In the genomic region with DNA sequence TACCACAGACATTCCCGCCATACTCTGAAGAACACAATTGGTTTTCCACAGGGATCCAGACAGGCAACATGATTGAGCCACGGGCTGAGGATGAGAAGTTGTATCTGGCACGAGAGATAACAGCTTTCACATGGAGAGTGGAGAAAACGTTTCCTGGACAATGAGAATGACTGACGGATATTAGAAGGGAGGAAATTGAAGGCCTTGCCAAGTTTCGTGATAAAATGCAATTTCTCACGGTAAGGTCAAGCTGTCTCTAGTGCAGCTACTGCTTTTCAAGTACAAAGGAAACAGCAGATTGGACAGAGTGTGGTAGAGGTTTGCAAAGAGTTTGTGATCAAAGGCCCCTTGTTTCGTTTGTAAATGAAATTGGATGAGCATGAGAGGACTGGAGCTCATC, we compare ENCODE assay signal across 16 mouse cellular contexts.
DNase-seq lines count a peak whose midpoint lies in the region; ATAC-seq and TF ChIP-seq lines count a peak whose summit lies in the region.
"Had no signal": no experiment of that assay in that cellular context is flagged by ENCODE, and none has a peak within 500 bp of the region (broad histone marks: within the 10 kb centered on the region; RNA-seq: fewer than 3 reads in every experiment).

No protein-coding gene starts in this region.

- H3K36me3 ChIP-seq in forebrain, postnatal 0 days (ENCODE audit: insufficient read depth), result no peaks in the 10 kb centered on the region
- no peaks in the 10 kb centered on the region for H3K36me3 ChIP-seq in forebrain, embryonic 15.5 days
- H3K36me3 ChIP-seq in intestine, embryonic 14.5 days (ENCODE audit: control insufficient read depth, insufficient read depth, low read length), result no peaks in the 10 kb centered on the region
- H3K36me3 ChIP-seq in intestine, embryonic 16.5 days (ENCODE audit: control insufficient read depth, insufficient read depth, low read length), result no peaks in the 10 kb centered on the region
- no peaks in the 10 kb centered on the region for H3K36me3 ChIP-seq in midbrain, postnatal 0 days (ENCODE audit: insufficient read depth, low read length)
- H3K36me3 ChIP-seq: heart, embryonic 10.5 days; limb, embryonic 12.5 days; liver, embryonic 15.5 days had no signal

- TF ChIP-seq CTCF in forebrain, postnatal 0 days (IDR thresholded peaks at IDR 0.05; ENCODE audit: low read depth), result no peak
- TF ChIP-seq CTCF in midbrain, postnatal 0 days (IDR thresholded peaks at IDR 0.05), result no peak

- H3K27me3 ChIP-seq in forebrain, postnatal 0 days (ENCODE audit: insufficient read depth, low read length), result no peaks in the 10 kb centered on the region
- H3K27me3 ChIP-seq in forebrain, embryonic 15.5 days, result no peaks in the 10 kb centered on the region
- no peaks in the 10 kb centered on the region for H3K27me3 ChIP-seq in intestine, embryonic 14.5 days (replicated peaks; ENCODE audit: control insufficient read depth, insufficient read depth, low read length)
- no peaks in the 10 kb centered on the region for H3K27me3 ChIP-seq in intestine, embryonic 16.5 days (replicated peaks; ENCODE audit: control insufficient read depth, insufficient read depth, low read length)
- H3K27me3 ChIP-seq in midbrain, postnatal 0 days (ENCODE audit: insufficient read depth, low read length), result no peaks in the 10 kb centered on the region
- H3K27me3 ChIP-seq: limb, embryonic 12.5 days; liver, embryonic 15.5 days had no signal

- no peak overlapping the region for H3K9ac ChIP-seq in forebrain, postnatal 0 days
- H3K9ac ChIP-seq in forebrain, embryonic 15.5 days (replicated peaks), result no peak overlapping the region
- H3K9ac ChIP-seq in intestine, embryonic 14.5 days (ENCODE audit: low read length), result no peak overlapping the region
- no peak overlapping the region for H3K9ac ChIP-seq in intestine, embryonic 16.5 days (ENCODE audit: low read depth, low read length)
- H3K9ac ChIP-seq in midbrain, postnatal 0 days (replicated peaks; ENCODE audit: low read length, poor library complexity, severe bottlenecking), result no peak overlapping the region
- H3K9ac ChIP-seq: limb, embryonic 12.5 days; liver, embryonic 15.5 days had no signal

- no peak overlapping the region for H3K27ac ChIP-seq in forebrain, postnatal 0 days (ENCODE audit: low read depth, low read length)
- no peak overlapping the region for H3K27ac ChIP-seq in forebrain, embryonic 15.5 days (replicated peaks)
- no peak overlapping the region for H3K27ac ChIP-seq in intestine, embryonic 14.5 days (ENCODE audit: low read depth)
- H3K27ac ChIP-seq in intestine, embryonic 16.5 days (ENCODE audit: low read length), result no peak overlapping the region
- H3K27ac ChIP-seq in midbrain, postnatal 0 days (ENCODE audit: low read depth, low read length), result no peak overlapping the region
- H3K27ac ChIP-seq: heart, embryonic 10.5 days; limb, embryonic 12.5 days; liver, embryonic 15.5 days had no signal

- H3K4me3 ChIP-seq in forebrain, postnatal 0 days (ENCODE audit: low read depth, low read length), result no peak overlapping the region
- H3K4me3 ChIP-seq in forebrain, embryonic 15.5 days, result no peak overlapping the region
- no peak overlapping the region for H3K4me3 ChIP-seq in intestine, embryonic 14.5 days (ENCODE audit: low read depth, low read length)
- H3K4me3 ChIP-seq in intestine, embryonic 16.5 days (ENCODE audit: low read length), result no peak overlapping the region
- H3K4me3 ChIP-seq in midbrain, postnatal 0 days (ENCODE audit: low read depth, low read length), result no peak overlapping the region
- H3K4me3 ChIP-seq: heart, embryonic 10.5 days; limb, embryonic 12.5 days; liver, embryonic 15.5 days had no signal

- ATAC-seq in forebrain, postnatal 0 days, result peak; percentile 23; the same call in 1 of the 2 replicates
- no peak for ATAC-seq in forebrain, embryonic 15.5 days (replicated peaks)
- no peak for ATAC-seq in intestine, embryonic 14.5 days (replicated peaks; ENCODE audit: low FRiP score, low TSS enrichment, low read depth)
- no peak for ATAC-seq in intestine, embryonic 16.5 days
- no peak for ATAC-seq in midbrain, postnatal 0 days (ENCODE audit: low FRiP score)
- ATAC-seq: forebrain, embryonic 16.5 days had no signal

- no peak overlapping the region for H3K4me2 ChIP-seq in forebrain, postnatal 0 days (ENCODE audit: low read depth)
- no peak overlapping the region for H3K4me2 ChIP-seq in forebrain, embryonic 15.5 days (replicated peaks)
- H3K4me2 ChIP-seq in intestine, embryonic 14.5 days (ENCODE audit: low read length), result no peak overlapping the region
- no peak overlapping the region for H3K4me2 ChIP-seq in intestine, embryonic 16.5 days (ENCODE audit: low read depth, low read length)
- no peak overlapping the region for H3K4me2 ChIP-seq in midbrain, postnatal 0 days (ENCODE audit: low read depth, low read length, poor library complexity, severe bottlenecking)
- H3K4me2 ChIP-seq: limb, embryonic 12.5 days; liver, embryonic 15.5 days had no signal

- no peak for DNase-seq in forebrain, postnatal 0 days
- DNase-seq in intestine, embryonic 14.5 days (ENCODE audit: low spot score), result peak; percentile 46
- peak; percentile 6 for DNase-seq in ovary, adult 18-20 months (ENCODE audit: low spot score)
- DNase-seq in ovary, postnatal 36 days (ENCODE audit: low spot score), result no peak
- DNase-seq in midbrain, postnatal 0 days (ENCODE audit: low spot score), result peak; percentile 62
- no peak for DNase-seq in liver
- DNase-seq: cerebellum, postnatal 10 days; embryo, embryonic 11 days; gastrocnemius, postnatal 10 days; right cerebral cortex, postnatal 14 days had no signal

- H3K4me1 ChIP-seq in forebrain, postnatal 0 days (ENCODE audit: insufficient read depth), result no peaks in the 10 kb centered on the region
- H3K4me1 ChIP-seq in forebrain, embryonic 15.5 days, result no peaks in the 10 kb centered on the region
- H3K4me1 ChIP-seq in intestine, embryonic 14.5 days (replicated peaks; ENCODE audit: control insufficient read depth, insufficient read depth, low read length), result no peaks in the 10 kb centered on the region; the same call in 1 of the 2 replicates
- peaks cover 5% of the 10 kb centered on the region; the same call in 1 of the 2 replicates for H3K4me1 ChIP-seq in intestine, embryonic 16.5 days (ENCODE audit: control insufficient read depth, insufficient read depth, low read length)
- H3K4me1 ChIP-seq in midbrain, postnatal 0 days (ENCODE audit: insufficient read depth, low read length), result 0 out of 2 replicates have a peak, but pooled peaks cover 2% of the 10 kb centered on the region
- H3K4me1 ChIP-seq: heart, embryonic 10.5 days; liver, embryonic 15.5 days had no signal

- WGBS in forebrain, postnatal 0 days, result 57% methylated on average over 8 of the region's 8 CpGs
- WGBS in forebrain, embryonic 15.5 days, result 64% methylated on average over 8 of the region's 8 CpGs
- WGBS in intestine, embryonic 14.5 days, result 53% methylated on average over 8 of the region's 8 CpGs
- 50% methylated on average over 8 of the region's 8 CpGs for WGBS in intestine, embryonic 16.5 days
- WGBS in midbrain, postnatal 0 days, result 36% methylated on average over 8 of the region's 8 CpGs

- no peaks in the 10 kb centered on the region for H3K9me3 ChIP-seq in forebrain, postnatal 0 days (ENCODE audit: low read length)
- H3K9me3 ChIP-seq in forebrain, embryonic 15.5 days, result no peaks in the 10 kb centered on the region
- H3K9me3 ChIP-seq in intestine, embryonic 14.5 days (ENCODE audit: control insufficient read depth, low read length), result no peaks in the 10 kb centered on the region
- no peaks in the 10 kb centered on the region for H3K9me3 ChIP-seq in intestine, embryonic 16.5 days (ENCODE audit: control insufficient read depth, low read length)
- H3K9me3 ChIP-seq in midbrain, postnatal 0 days (ENCODE audit: low read length), result no peaks in the 10 kb centered on the region
- H3K9me3 ChIP-seq: heart, embryonic 10.5 days; limb, embryonic 12.5 days; liver, embryonic 15.5 days had no signal

Comparison
In these comparisons a context has a peak if more than half of its experiments do, and no peak if none do; other contexts are left out.
1. DNase-seq: peak in intestine, embryonic 14.5 days (single experiment), ovary, adult 18-20 months (single experiment) and midbrain, postnatal 0 days (single experiment); none in forebrain, postnatal 0 days (single experiment), ovary, postnatal 36 days (single experiment) and liver (single experiment).